Mouse (Mus musculus): ENCODE results near the gene Dbh.

DNA sequence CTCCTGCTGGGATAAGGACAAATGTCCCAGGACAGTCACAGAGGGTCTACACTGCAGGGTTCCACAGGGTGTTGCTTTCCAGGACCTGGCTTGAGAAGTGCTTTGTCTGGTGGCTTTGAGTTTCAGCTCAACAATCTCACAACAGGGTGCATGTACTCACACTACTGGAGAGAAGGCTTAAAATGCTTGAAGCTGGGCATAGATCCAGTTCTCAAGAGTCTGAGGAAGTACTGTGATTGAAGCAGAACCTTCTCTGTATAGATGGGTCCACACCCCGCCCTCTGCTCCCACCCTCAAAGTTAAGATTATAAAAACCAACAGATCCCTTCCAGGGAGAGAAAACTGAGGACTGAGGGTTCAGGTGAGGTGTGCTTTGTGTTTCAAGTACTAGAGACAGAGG lies 35.6 kb downstream of the Dbh start:
- TF ChIP-seq CTCF (IDR thresholded peaks at IDR 0.05; ENCODE audit: low read depth) (no peak; the same call in 1 of the 2 replicates), EP300 (IDR thresholded peaks at IDR 0.05; ENCODE audit: low read depth) (no peak)

All from heart, postnatal 0 days (tissue).